Mouse (Mus musculus) limb, embryonic 15.5 days (tissue): ENCODE data around the gene 1700037C18Rik. TPM values are rescaled to one million over a fixed set of nuclear protein-coding genes. Genes with fewer than 3 reads are reported as not detected.
A peak's percentile ranks its signal among the peaks of the same experiment; 100 is the strongest.

Experiments
- ATAC-seq: fragments of 200-750 bp; cut with Nextera tagmentation; 2 replicates; pipeline ENCODE4 v1.8.0; 2017; ENCODE audit warnings: low read depth, moderate TSS enrichment; ENCODE audit not compliant: insufficient number of reproducible peaks, low FRiP score, low TSS enrichment
- H3K27ac ChIP-seq: fragments of 300-500 bp; sonication (generic); 2 replicates; pipeline ENCODE4 v1.5.1; 2015; ENCODE audit warnings: moderate library complexity, mild to moderate bottlenecking, inconsistent platforms
- H3K27me3 ChIP-seq: fragments of 300-500 bp; sonication (generic); 2 replicates; pipeline ENCODE4 v1.6.1; 2015; ENCODE audit warnings: inconsistent platforms
- H3K36me3 ChIP-seq: fragments of 300-500 bp; sonication (generic); 2 replicates; pipeline ENCODE4 v1.6.1; 2015; ENCODE audit warnings: inconsistent platforms
- H3K4me1 ChIP-seq: fragments of 300-500 bp; sonication (generic); 2 replicates; pipeline ENCODE4 v1.6.1; 2015; ENCODE audit warnings: inconsistent platforms
- H3K4me2 ChIP-seq: fragments of 300-500 bp; sonication (generic); 2 replicates; pipeline ENCODE4 v1.6.1; 2015; ENCODE audit warnings: mild to moderate bottlenecking, inconsistent platforms
- H3K4me3 ChIP-seq: fragments of 300-500 bp; sonication (generic); 2 replicates; pipeline ENCODE4 v1.5.1; 2015; ENCODE audit warnings: mild to moderate bottlenecking, inconsistent platforms
- H3K9ac ChIP-seq: fragments of 300-500 bp; sonication (generic); 2 replicates; pipeline ENCODE4 v1.6.1; 2015; ENCODE audit warnings: inconsistent platforms
- H3K9me3 ChIP-seq: fragments of 300-500 bp; sonication (generic); 2 replicates; pipeline ENCODE4 v1.6.1; 2016; ENCODE audit warnings: inconsistent platforms
- WGBS: fragments of 180-500 bp; shearing (Covaris S2); methylation state at CpG from one replicate; pipeline ENCODE4 v1.1.7; 2015; 5-methylcytosine and 5-hydroxymethylcytosine counted together
- polyA plus RNA-seq: library from polyadenylated mRNA; unstranded; fragments of >200 nt; fragmentation: Nextera tagmentation; extraction: Ambion mirVana; gene quantifications from 2 replicates; pipeline ENCODE4 v1.2.1, GENCODE M21; 2015

1700037C18Rik gene
- polyA plus RNA-seq, 1 experiment from 2014 or later, result 6.1 TPM

- no peak overlapping the region for H3K9ac ChIP-seq
- ATAC-seq, result no peak
- peaks cover 44% of the 10 kb centered on the region for H3K36me3 ChIP-seq
- H3K27me3 ChIP-seq, result no peaks in the 10 kb centered on the region
- peaks cover 9% of the 10 kb centered on the region for H3K4me1 ChIP-seq
- no peak overlapping the region for H3K4me2 ChIP-seq
- no peak overlapping the region for H3K27ac ChIP-seq
- WGBS, result 74% methylated on average over 2 of the region's 2 CpGs
- H3K4me3 ChIP-seq, result no peak overlapping the region
- H3K9me3 ChIP-seq, result no peaks in the 10 kb centered on the region
These were observed 1.0 kb downstream of the 1700037C18Rik start for GRCm38 (mm10) chr16:3907471-3907870.

- Histone ChIP-seq H3K27ac (no peak overlapping the region), H3K4me3 (no peak overlapping the region), H3K9me3 (no peaks in the 10 kb centered on the region), H3K4me2 (no peak overlapping the region), H3K36me3 (peaks cover 52% of the 10 kb centered on the region), H3K4me1 (no peaks in the 10 kb centered on the region), H3K9ac (no peak overlapping the region), H3K27me3 (no peaks in the 10 kb centered on the region)
- 86% methylated on average over 1 of the region's 1 CpGs for WGBS
- ATAC-seq, result no peak
These were observed 11.9 kb downstream of the 1700037C18Rik start for GRCm38 (mm10) chr16:3896553-3896952.

- no peak for ATAC-seq
These were observed 12.4 kb downstream of the 1700037C18Rik start for GRCm38 (mm10) chr16:3896046-3896445.

GRCm38 (mm10) chr16:3895173-3895792, 13.2 kb downstream of the 1700037C18Rik start:
- Histone ChIP-seq H3K27me3 (no peaks in the 10 kb centered on the region), H3K9ac (no peak overlapping the region), H3K36me3 (peaks cover 41% of the 10 kb centered on the region), H3K27ac (no peak overlapping the region), H3K4me1 (no peaks in the 10 kb centered on the region), H3K9me3 (no peaks in the 10 kb centered on the region), H3K4me3 (no peak overlapping the region), H3K4me2 (no peak overlapping the region)
- WGBS, result 65% methylated on average over 9 of the region's 9 CpGs
- ATAC-seq, result no peak

More at GRCm38 (mm10) chr16:3896046-3896445, 12.4 kb downstream of the 1700037C18Rik start:
- no peak overlapping the region for H3K9ac ChIP-seq
- no peaks in the 10 kb centered on the region for H3K9me3 ChIP-seq
- 66% methylated on average over 6 of the region's 6 CpGs for WGBS
- H3K4me3 ChIP-seq, result no peak overlapping the region
- no peaks in the 10 kb centered on the region for H3K4me1 ChIP-seq
- H3K4me2 ChIP-seq, result no peak overlapping the region
- H3K36me3 ChIP-seq, result peaks cover 48% of the 10 kb centered on the region
- H3K27me3 ChIP-seq, result no peaks in the 10 kb centered on the region
- no peak overlapping the region for H3K27ac ChIP-seq

- WGBS, result 63% methylated on average over 3 of the region's 3 CpGs
- H3K9ac ChIP-seq, result no peak overlapping the region
- no peaks in the 10 kb centered on the region for H3K4me1 ChIP-seq
- ATAC-seq, result no peak
- no peak overlapping the region for H3K4me2 ChIP-seq
- no peak overlapping the region for H3K27ac ChIP-seq
- H3K27me3 ChIP-seq, result no peaks in the 10 kb centered on the region
- H3K36me3 ChIP-seq, result peaks cover 26% of the 10 kb centered on the region
- H3K9me3 ChIP-seq, result no peaks in the 10 kb centered on the region
- H3K4me3 ChIP-seq, result no peak overlapping the region
These were observed 14.8 kb downstream of the 1700037C18Rik start for GRCm38 (mm10) chr16:3893739-3894138.

- Histone ChIP-seq H3K4me3 (no peak overlapping the region), H3K4me2 (no peak overlapping the region), H3K27me3 (no peaks in the 10 kb centered on the region), H3K36me3 (peaks cover 7% of the 10 kb centered on the region), H3K27ac (no peak overlapping the region), H3K9me3 (no peaks in the 10 kb centered on the region), H3K4me1 (no peaks in the 10 kb centered on the region), H3K9ac (no peak overlapping the region)
- ATAC-seq, result no peak
- WGBS, result 94% methylated on average over 14 of the region's 14 CpGs
These were observed 16.7 kb downstream of the 1700037C18Rik start for GRCm38 (mm10) chr16:3891621-3892295.

- Histone ChIP-seq H3K36me3 (0 out of 2 replicates have a peak, but pooled peaks cover 2% of the 10 kb centered on the region), H3K9me3 (no peaks in the 10 kb centered on the region), H3K27me3 (no peaks in the 10 kb centered on the region), H3K9ac (peak overlapping the region; percentile 81), H3K4me2 (peak overlapping the region; percentile 67), H3K4me1 (peaks cover 10% of the 10 kb centered on the region), H3K4me3 (peak overlapping the region; percentile 85), H3K27ac (peak overlapping the region; percentile 93)
- no peak for ATAC-seq
- 1% methylated on average over 10 of the region's 10 CpGs for WGBS
These were observed 23.3 kb downstream of the 1700037C18Rik start for GRCm38 (mm10) chr16:3885065-3885670.

- Histone ChIP-seq H3K27ac (peak within 1 kb of the TSS; percentile 93), H3K27me3 (no peaks in the 10 kb centered on the region), H3K9ac (peak within 1 kb of the TSS; percentile 81), H3K9me3 (no peaks in the 10 kb centered on the region), H3K4me2 (peak within 1 kb of the TSS; percentile 67), H3K4me1 (peaks cover 10% of the 10 kb centered on the region), H3K4me3 (peak within 1 kb of the TSS; percentile 85), H3K36me3 (peaks cover 5% of the 10 kb centered on the region; the same call in 1 of the 2 replicates)
- under 1% methylated on average over 87 of the region's 88 CpGs for WGBS
- peak; percentile 99 for ATAC-seq
These were observed 24.1 kb downstream of the 1700037C18Rik start, which contains the start of the genes Zfp597 and Gm20695 for GRCm38 (mm10) chr16:3884201-3885064. Zfp597 (minus strand) TSS chr16:3884561. Gm20695 (plus strand) TSS chr16:3884648.

GRCm38 (mm10) chr16:3876346-3876745, 32.1 kb downstream of the 1700037C18Rik start:
- ATAC-seq, result no peak
- no peak overlapping the region for H3K4me3 ChIP-seq
- no peak overlapping the region for H3K4me2 ChIP-seq
- H3K27ac ChIP-seq, result no peak overlapping the region
- H3K9ac ChIP-seq, result no peak overlapping the region
- H3K27me3 ChIP-seq, result no peaks in the 10 kb centered on the region
- no peaks in the 10 kb centered on the region for H3K9me3 ChIP-seq
- peaks cover 13% of the 10 kb centered on the region for H3K4me1 ChIP-seq
- H3K36me3 ChIP-seq, result peaks cover 17% of the 10 kb centered on the region
- WGBS, result 93% methylated on average over 4 of the region's 4 CpGs

GRCm38 (mm10) chr16:3872216-3873047, 36.1 kb downstream of the 1700037C18Rik start, which contains the start of gene Naa60:
Naa60 (plus strand) TSS chr16:3872375.
- no peaks in the 10 kb centered on the region for H3K9me3 ChIP-seq
- no peaks in the 10 kb centered on the region for H3K27me3 ChIP-seq
- ATAC-seq, result peak; percentile 97
- peak within 1 kb of the TSS; percentile 88 for H3K4me2 ChIP-seq
- H3K36me3 ChIP-seq, result peaks cover 17% of the 10 kb centered on the region; the same call in 1 of the 2 replicates
- 5% methylated on average over 47 of the region's 47 CpGs for WGBS
- H3K9ac ChIP-seq, result peak within 1 kb of the TSS; percentile 56
- H3K4me1 ChIP-seq, result peaks cover 13% of the 10 kb centered on the region
- H3K27ac ChIP-seq, result peak within 1 kb of the TSS; percentile 69
- peak within 1 kb of the TSS; percentile 55 for H3K4me3 ChIP-seq
